In genomic region chr11:106918901-106919300, GRCm38 (mm10) we compare ENCODE assay signal across 8 mouse cellular contexts. TPM values are rescaled to one million over a fixed set of nuclear protein-coding genes. Genes with fewer than 3 reads are reported as not detected.
DNase-seq lines count a peak whose midpoint lies in the region; ATAC-seq lines count a peak whose summit lies in the region.

No protein-coding gene starts in this region.

- intact Hi-C loops in heart, postnatal 25 days (cut with DNase I) = no loop called here

- H3K4me2 ChIP-seq in heart, embryonic 11.5 days = peak overlapping the region; percentile 88
- peak overlapping the region; percentile 89 for H3K4me2 ChIP-seq in forebrain, embryonic 16.5 days (ENCODE audit: low read length)
- H3K4me2 ChIP-seq in liver, embryonic 15.5 days = peak overlapping the region; percentile 96

- H3K27me3 ChIP-seq in heart, embryonic 11.5 days (ENCODE audit: control insufficient read depth, insufficient read depth, low read length) = no peaks in the 10 kb centered on the region
- no peaks in the 10 kb centered on the region for H3K27me3 ChIP-seq in forebrain, embryonic 16.5 days (replicated peaks; ENCODE audit: control insufficient read depth, insufficient read depth, low read length)
- no peaks in the 10 kb centered on the region for H3K27me3 ChIP-seq in liver, embryonic 15.5 days

- peaks cover 12% of the 10 kb centered on the region; the same call in 1 of the 2 replicates for H3K4me1 ChIP-seq in heart, embryonic 11.5 days (ENCODE audit: control insufficient read depth, insufficient read depth, low read length)
- peaks cover 23% of the 10 kb centered on the region for H3K4me1 ChIP-seq in forebrain, embryonic 16.5 days (replicated peaks; ENCODE audit: control insufficient read depth, insufficient read depth, low read length)
- H3K4me1 ChIP-seq in liver, embryonic 15.5 days (replicated peaks) = peaks cover 32% of the 10 kb centered on the region

- 35% methylated on average over 8 of the region's 8 CpGs for WGBS in heart, embryonic 11.5 days (ENCODE audit: insufficient replicate concordance)
- WGBS in forebrain, embryonic 16.5 days = 16% methylated on average over 8 of the region's 8 CpGs
- WGBS in liver, embryonic 15.5 days (ENCODE audit: insufficient replicate concordance) = 34% methylated on average over 8 of the region's 8 CpGs

- peak overlapping the region; percentile 95 for H3K4me3 ChIP-seq in heart, embryonic 11.5 days (ENCODE audit: low read depth, low read length)
- H3K4me3 ChIP-seq in forebrain, embryonic 16.5 days (replicated peaks; ENCODE audit: low read length) = peak overlapping the region; percentile 97
- peak overlapping the region; percentile 88 for H3K4me3 ChIP-seq in liver, embryonic 15.5 days (replicated peaks)

- no peak overlapping the region for H3K27ac ChIP-seq in heart, embryonic 11.5 days (ENCODE audit: low read depth, low read length)
- H3K27ac ChIP-seq in forebrain, embryonic 16.5 days (ENCODE audit: low read length) = no peak overlapping the region
- H3K27ac ChIP-seq in liver, embryonic 15.5 days (replicated peaks) = no peak overlapping the region

- H3K9me3 ChIP-seq in heart, embryonic 11.5 days (replicated peaks; ENCODE audit: control insufficient read depth, low read length) = no peaks in the 10 kb centered on the region
- H3K9me3 ChIP-seq in forebrain, embryonic 16.5 days (ENCODE audit: control insufficient read depth, low read length) = no peaks in the 10 kb centered on the region
- no peaks in the 10 kb centered on the region for H3K9me3 ChIP-seq in liver, embryonic 15.5 days (replicated peaks)

- no peak for DNase-seq in heart, postnatal 25 days (ENCODE audit: low spot score)
- peak; percentile 5 for DNase-seq in CD4-positive helper T cell, adult 2 months (ENCODE audit: low read depth, low spot score)
- DNase-seq in adrenal gland, postnatal 4 days (ENCODE audit: low spot score in 2 of 2) = no peak
- no peak for DNase-seq in gastrocnemius, adult 18-20 months (ENCODE audit: low spot score)
- no peak for DNase-seq in c-Kit-positive CD71-positive TER-119-positive erythroid progenitor cells, embryonic 14.5 days (ENCODE audit: low spot score)

- H3K9ac ChIP-seq in heart, embryonic 11.5 days (ENCODE audit: low read depth, low read length) = peak overlapping the region; percentile 94
- H3K9ac ChIP-seq in forebrain, embryonic 16.5 days (replicated peaks; ENCODE audit: low read depth, low read length) = peak overlapping the region; percentile 92; the same call in 1 of the 2 replicates
- H3K9ac ChIP-seq in liver, embryonic 15.5 days = peak overlapping the region; percentile 87; the same call in 1 of the 2 replicates

- no peak for ATAC-seq in heart, embryonic 11.5 days (replicated peaks; ENCODE audit: insufficient number of reproducible peaks, low FRiP score, low TSS enrichment)
- ATAC-seq in forebrain, embryonic 16.5 days = no peak
- ATAC-seq in liver, embryonic 15.5 days (ENCODE audit: insufficient read depth) = no peak

- H3K36me3 ChIP-seq in heart, embryonic 11.5 days (ENCODE audit: control insufficient read depth, insufficient read depth, low read length) = no peaks in the 10 kb centered on the region
- no peaks in the 10 kb centered on the region for H3K36me3 ChIP-seq in forebrain, embryonic 16.5 days (ENCODE audit: control insufficient read depth, insufficient read depth)
- no peaks in the 10 kb centered on the region for H3K36me3 ChIP-seq in liver, embryonic 15.5 days (replicated peaks)

RNA-seq across cellular contexts. Expression of gene Smurf2, which starts 1.6 kb away (rescaled TPM):
- 13.3 and 14.3 TPM in 2 replicates for polyA plus RNA-seq in heart, embryonic 11.5 days (2014; fragmentation: Nextera tagmentation; extraction: Ambion mirVana)
- 10 to 100 TPM; 35.4 to 41.0 TPM for total RNA-seq in heart, postnatal 25 days (2021)
- 15.0 and 17.4 TPM in 2 replicates for polyA plus RNA-seq in forebrain, embryonic 16.5 days (2015; fragmentation: Nextera tagmentation; extraction: Ambion mirVana)
- polyA plus RNA-seq in liver, embryonic 15.5 days (2015; fragmentation: Nextera tagmentation; extraction: Ambion mirVana) = 2.7 and 3.2 TPM in 2 replicates
- 10 to 100 TPM; 40.9 to 44.5 TPM for total RNA-seq in adrenal gland, postnatal 4 days (2021)
- total RNA-seq in gastrocnemius, adult 18-20 months (2021) = 10 to 100 TPM; 24.5 to 29.5 TPM
